Mouse (Mus musculus): ENCODE results near the gene Pgf.

DNA sequence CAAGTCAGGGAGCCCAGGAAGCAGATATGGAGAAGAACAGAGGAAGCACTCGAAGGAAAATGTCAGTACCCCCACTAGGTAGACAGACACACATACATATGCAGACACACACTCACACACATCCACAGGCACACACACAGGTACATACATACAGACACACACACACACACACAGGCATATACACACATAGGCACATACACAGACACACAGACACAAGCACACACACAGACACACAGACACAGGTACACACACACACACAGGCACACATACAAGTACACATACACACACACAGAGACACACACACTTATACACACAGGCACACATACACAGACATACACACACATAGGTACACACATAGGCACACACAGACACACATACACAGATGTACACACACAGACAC lies 22.4 kb upstream of the Pgf start:
- TF ChIP-seq CTCF (IDR thresholded peaks at IDR 0.05; ENCODE audit: low read depth, low read length) = no peak
- TF ChIP-seq POLR2A (IDR thresholded peaks at IDR 0.05; ENCODE audit: borderline replicate concordance, low read depth, low read length) = no peak
